Mouse (Mus musculus) embryonic facial prominence, embryonic 15.5 days (tissue): ENCODE measurements around the gene Gm10837. TPM values are rescaled to one million over a fixed set of nuclear protein-coding genes. Genes with fewer than 3 reads are reported as not detected.

ENCODE experiments used
- ATAC-seq: fragments of 200-750 bp; cut with Nextera tagmentation; 2 replicates; pipeline ENCODE4 v1.8.0; 2017; ENCODE audit warnings: low read depth, moderate TSS enrichment; ENCODE audit not compliant: insufficient number of reproducible peaks, low FRiP score, low TSS enrichment
- H3K27ac ChIP-seq: fragments of 300-500 bp; sonication (generic); replicated peaks from 2 replicates; pipeline ENCODE4 v1.5.1; 2015; ENCODE audit warnings: mild to moderate bottlenecking, inconsistent platforms
- H3K27me3 ChIP-seq: fragments of 300-500 bp; sonication (generic); 2 replicates; pipeline ENCODE4 v1.6.1; 2015; ENCODE audit warnings: inconsistent platforms
- H3K36me3 ChIP-seq: fragments of 300-500 bp; sonication (generic); 2 replicates; pipeline ENCODE4 v1.6.1; 2015; ENCODE audit warnings: mild to moderate bottlenecking, inconsistent platforms
- H3K4me1 ChIP-seq: fragments of 300-500 bp; sonication (generic); 2 replicates; pipeline ENCODE4 v1.6.1; 2015; ENCODE audit warnings: inconsistent platforms
- H3K4me2 ChIP-seq: fragments of 300-500 bp; sonication (generic); replicated peaks from 2 replicates; pipeline ENCODE4 v1.6.1; 2015; ENCODE audit warnings: mild to moderate bottlenecking, inconsistent platforms
- H3K4me3 ChIP-seq: fragments of 300-500 bp; sonication (generic); replicated peaks from 2 replicates; pipeline ENCODE4 v1.5.1; 2015; ENCODE audit warnings: mild to moderate bottlenecking, inconsistent platforms
- H3K9ac ChIP-seq: fragments of 300-500 bp; sonication (generic); 2 replicates; pipeline ENCODE4 v1.6.1; 2015; ENCODE audit warnings: inconsistent platforms
- H3K9me3 ChIP-seq: fragments of 300-500 bp; sonication (generic); replicated peaks from 2 replicates; pipeline ENCODE4 v1.6.1; 2016; ENCODE audit warnings: inconsistent platforms
- WGBS: fragments of 180-500 bp; shearing (Covaris S2); methylation state at CpG from one replicate; pipeline ENCODE4 v1.1.7; 2015; 5-methylcytosine and 5-hydroxymethylcytosine counted together
- polyA plus RNA-seq: library from polyadenylated mRNA; unstranded; fragments of >200 nt; fragmentation: Nextera tagmentation; extraction: Ambion mirVana; gene quantifications from 2 replicates; pipeline ENCODE4 v1.2.1, GENCODE M21; 2015

Gm10837 gene
- polyA plus RNA-seq, 1 experiment from 2014 or later = not detected

GRCm38 (mm10) chr14:122474891-122475556 lies 15.4 kb upstream of the Gm10837 start, which contains the start of gene Zic2:
Zic2 (plus strand) TSS chr14:122475435.
- under 1% methylated on average over 57 of the region's 73 CpGs for WGBS
- no peaks in the 10 kb centered on the region for H3K36me3 ChIP-seq
- peak within 1 kb of the TSS; percentile 44 for H3K4me3 ChIP-seq
- peaks cover 92% of the 10 kb centered on the region for H3K27me3 ChIP-seq
- no peak within 1 kb of the TSS for H3K9ac ChIP-seq
- H3K4me1 ChIP-seq = peaks cover 36% of the 10 kb centered on the region
- H3K9me3 ChIP-seq = no peaks in the 10 kb centered on the region
- no peak for ATAC-seq
- H3K4me2 ChIP-seq = peak within 1 kb of the TSS; percentile 77
- no peak within 1 kb of the TSS for H3K27ac ChIP-seq

GRCm38 (mm10) chr14:122475557-122476040 lies 14.8 kb upstream of the Gm10837 start:
- H3K4me3 ChIP-seq = peak overlapping the region; percentile 44
- peaks cover 36% of the 10 kb centered on the region for H3K4me1 ChIP-seq
- peak overlapping the region; percentile 77 for H3K4me2 ChIP-seq
- under 1% methylated on average over 54 of the region's 65 CpGs for WGBS
- peaks cover 92% of the 10 kb centered on the region for H3K27me3 ChIP-seq
- H3K27ac ChIP-seq = no peak overlapping the region
- no peak overlapping the region for H3K9ac ChIP-seq
- no peaks in the 10 kb centered on the region for H3K9me3 ChIP-seq
- no peak for ATAC-seq
- H3K36me3 ChIP-seq = no peaks in the 10 kb centered on the region

GRCm38 (mm10) chr14:122476041-122476821 lies 14.2 kb upstream of the Gm10837 start:
- H3K36me3 ChIP-seq = no peaks in the 10 kb centered on the region
- peaks cover 36% of the 10 kb centered on the region for H3K4me1 ChIP-seq
- no peak overlapping the region for H3K9ac ChIP-seq
- peak overlapping the region; percentile 44 for H3K4me3 ChIP-seq
- H3K27ac ChIP-seq = no peak overlapping the region
- under 1% methylated on average over 62 of the region's 62 CpGs for WGBS
- peaks cover 93% of the 10 kb centered on the region for H3K27me3 ChIP-seq
- peak overlapping the region; percentile 77 for H3K4me2 ChIP-seq
- ATAC-seq = no peak
- H3K9me3 ChIP-seq = no peaks in the 10 kb centered on the region

- WGBS = 1% methylated on average over 18 of the region's 18 CpGs
- no peak for ATAC-seq
- Histone ChIP-seq H3K27me3 (peaks cover 93% of the 10 kb centered on the region), H3K9me3 (no peaks in the 10 kb centered on the region), H3K9ac (no peak overlapping the region), H3K27ac (no peak overlapping the region), H3K36me3 (no peaks in the 10 kb centered on the region), H3K4me3 (peak overlapping the region; percentile 44; the same call in 1 of the 2 replicates), H3K4me2 (no peak overlapping the region), H3K4me1 (peaks cover 36% of the 10 kb centered on the region)
Measured at GRCm38 (mm10) chr14:122476822-122477215, 13.6 kb upstream of the Gm10837 start.

- peaks cover 34% of the 10 kb centered on the region for H3K4me1 ChIP-seq
- no peak for ATAC-seq
- no peak overlapping the region for H3K4me2 ChIP-seq
- WGBS = 1% methylated on average over 20 of the region's 20 CpGs
- H3K27ac ChIP-seq = no peak overlapping the region
- no peak overlapping the region for H3K4me3 ChIP-seq
- no peaks in the 10 kb centered on the region for H3K9me3 ChIP-seq
- peaks cover 94% of the 10 kb centered on the region for H3K27me3 ChIP-seq
- no peaks in the 10 kb centered on the region for H3K36me3 ChIP-seq
- no peak overlapping the region for H3K9ac ChIP-seq
Measured at GRCm38 (mm10) chr14:122477261-122477671, 13.1 kb upstream of the Gm10837 start.

GRCm38 (mm10) chr14:122477971-122478573 lies 12.3 kb upstream of the Gm10837 start:
- no peak overlapping the region for H3K4me2 ChIP-seq
- no peak overlapping the region for H3K4me3 ChIP-seq
- WGBS = 3% methylated on average over 9 of the region's 9 CpGs
- peaks cover 94% of the 10 kb centered on the region for H3K27me3 ChIP-seq
- H3K9ac ChIP-seq = no peak overlapping the region
- no peak for ATAC-seq
- H3K36me3 ChIP-seq = no peaks in the 10 kb centered on the region
- peaks cover 33% of the 10 kb centered on the region for H3K4me1 ChIP-seq
- no peak overlapping the region for H3K27ac ChIP-seq
- H3K9me3 ChIP-seq = no peaks in the 10 kb centered on the region

GRCm38 (mm10) chr14:122478574-122479011 lies 11.8 kb upstream of the Gm10837 start:
- Histone ChIP-seq H3K4me2 (no peak overlapping the region), H3K27ac (no peak overlapping the region)

GRCm38 (mm10) chr14:122479461-122480109 lies 10.8 kb upstream of the Gm10837 start:
- Histone ChIP-seq H3K27ac (no peak overlapping the region), H3K9me3 (no peaks in the 10 kb centered on the region), H3K4me3 (no peak overlapping the region), H3K27me3 (peaks cover 94% of the 10 kb centered on the region), H3K9ac (no peak overlapping the region), H3K4me2 (no peak overlapping the region), H3K4me1 (peaks cover 25% of the 10 kb centered on the region), H3K36me3 (no peaks in the 10 kb centered on the region)
- 12% methylated on average over 17 of the region's 17 CpGs for WGBS
- ATAC-seq = no peak

More at GRCm38 (mm10) chr14:122478574-122479011, 11.8 kb upstream of the Gm10837 start:
- Histone ChIP-seq H3K27me3 (peaks cover 94% of the 10 kb centered on the region), H3K4me3 (peak overlapping the region; percentile 19; the same call in 1 of the 2 replicates), H3K36me3 (no peaks in the 10 kb centered on the region), H3K4me1 (peaks cover 33% of the 10 kb centered on the region), H3K9ac (no peak overlapping the region), H3K9me3 (no peaks in the 10 kb centered on the region)
- no peak for ATAC-seq
- under 1% methylated on average over 22 of the region's 22 CpGs for WGBS

- peaks cover 20% of the 10 kb centered on the region for H3K4me1 ChIP-seq
- 5% methylated on average over 2 of the region's 2 CpGs for WGBS
- H3K4me2 ChIP-seq = no peak overlapping the region
Measured at GRCm38 (mm10) chr14:122480355-122480754, 10.0 kb upstream of the Gm10837 start.

GRCm38 (mm10) chr14:122481181-122481580 lies 9.2 kb upstream of the Gm10837 start:
- peaks cover 12% of the 10 kb centered on the region for H3K4me1 ChIP-seq
- ATAC-seq = no peak

More at GRCm38 (mm10) chr14:122480355-122480754, 10.0 kb upstream of the Gm10837 start:
- Histone ChIP-seq H3K9ac (no peak overlapping the region), H3K27ac (no peak overlapping the region), H3K27me3 (peaks cover 94% of the 10 kb centered on the region), H3K4me3 (no peak overlapping the region), H3K9me3 (no peaks in the 10 kb centered on the region), H3K36me3 (no peaks in the 10 kb centered on the region)
- no peak for ATAC-seq

More at GRCm38 (mm10) chr14:122481181-122481580, 9.2 kb upstream of the Gm10837 start:
- H3K9me3 ChIP-seq = no peaks in the 10 kb centered on the region
- H3K27ac ChIP-seq = no peak overlapping the region
- no peak overlapping the region for H3K4me3 ChIP-seq
- no peak overlapping the region for H3K9ac ChIP-seq
- no peaks in the 10 kb centered on the region for H3K36me3 ChIP-seq
- WGBS = 4% methylated on average over 15 of the region's 15 CpGs
- peaks cover 94% of the 10 kb centered on the region for H3K27me3 ChIP-seq
- H3K4me2 ChIP-seq = no peak overlapping the region
